1 mouse cellular context compared by ENCODE assay signal in genomic region chr2:164773229-164773988, GRCm38 (mm10).
TF ChIP-seq lines count a peak whose summit lies in the region.

No protein-coding gene starts in this region.

TF ChIP-seq in MEL, 35 proteins besides CTCF, POLR2A, EP300 and RAD21 (continued from another document):
- TF ChIP-seq MYB (IDR thresholded peaks at IDR 0.05; ENCODE audit: low read depth, low read length) (peak; percentile 24; the same call in 1 of the 2 replicates), GABPA (IDR thresholded peaks at IDR 0.05; ENCODE audit: low read depth, low read length) (no peak), GATA1 (IDR thresholded peaks at IDR 0.05; ENCODE audit: low read depth, low read length) (no peak), HCFC1 (IDR thresholded peaks at IDR 0.05; ENCODE audit: low read depth, low read length) (no peak), RCOR1 (IDR thresholded peaks at IDR 0.05; ENCODE audit: low read depth, low read length) (0 out of 2 replicates have a peak, but pooled peaks have one; percentile 9), TBP (IDR thresholded peaks at IDR 0.05; ENCODE audit: low read depth, low read length) (no peak), ZKSCAN1 (IDR thresholded peaks at IDR 0.05; ENCODE audit: low read depth, low read length) (no peak), SMC3 (IDR thresholded peaks at IDR 0.05; ENCODE audit: low read depth, low read length) (0 out of 2 replicates have a peak, but pooled peaks have one; percentile 5), ZC3H11A (IDR thresholded peaks at IDR 0.05; ENCODE audit: low read depth, low read length) (no peak), ETS1 (IDR thresholded peaks at IDR 0.05; ENCODE audit: low read depth, low read length) (0 out of 2 replicates have a peak, but pooled peaks have one; percentile 11), CHD1 (IDR thresholded peaks at IDR 0.05; ENCODE audit: low read depth, low read length) (no peak), CHD2 (IDR thresholded peaks at IDR 0.05; ENCODE audit: low read length) (no peak; the same call in 1 of the 2 replicates), MYC (IDR thresholded peaks at IDR 0.05; ENCODE audit: low read depth, low read length) (no peak)
